Mouse (Mus musculus): ENCODE measurements around the gene Limch1.

DNA sequence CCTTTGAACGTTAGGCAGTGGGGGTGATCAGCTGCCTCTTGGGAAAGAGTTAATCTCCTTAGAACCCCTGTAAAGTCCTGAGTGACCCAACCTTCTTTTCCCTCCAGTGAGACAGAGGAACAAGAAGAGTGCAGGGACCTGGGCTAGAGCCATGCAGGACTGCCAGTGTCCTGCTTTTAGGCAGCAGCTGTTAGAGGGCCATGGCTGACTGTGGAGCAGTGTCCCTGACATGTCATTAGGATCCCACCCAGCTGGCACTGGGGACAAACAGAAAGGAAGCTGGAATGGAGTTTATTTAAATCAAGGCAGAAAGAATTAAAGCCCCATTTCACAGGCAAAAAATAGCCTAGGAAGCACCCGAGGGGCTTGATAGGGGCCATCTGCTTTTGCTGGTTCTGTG, 64.8 kb downstream of the Limch1 start:
- TF ChIP-seq POLR2A (IDR thresholded peaks at IDR 0.05; ENCODE audit: insufficient read depth, low read length) = no peak
- no peak for TF ChIP-seq CTCF (IDR thresholded peaks at IDR 0.05; ENCODE audit: low read depth, low read length)
- no peak for TF ChIP-seq EP300 (IDR thresholded peaks at IDR 0.05; ENCODE audit: insufficient read depth, low read depth, low read length)
